Mouse (Mus musculus) embryonic facial prominence, embryonic 12.5 days (tissue): ENCODE data around the gene Tns3. TPM values are rescaled to one million over a fixed set of nuclear protein-coding genes. Genes with fewer than 3 reads are reported as not detected.

ENCODE experiments used
- ATAC-seq: fragments of 200-750 bp; cut with Nextera tagmentation; 2 replicates; pipeline ENCODE4 v1.8.0; 2017; ENCODE audit not compliant: insufficient number of reproducible peaks, insufficient read depth, low FRiP score, low TSS enrichment
- H3K27ac ChIP-seq: fragments of 300-500 bp; sonication (generic); 2 replicates; pipeline ENCODE4 v1.5.1; 2016; ENCODE audit warnings: mild to moderate bottlenecking
- H3K27me3 ChIP-seq: fragments of 300-500 bp; sonication (generic); 2 replicates; pipeline ENCODE4 v1.6.1; 2016; ENCODE audit warnings: mild to moderate bottlenecking, moderate library complexity
- H3K36me3 ChIP-seq: fragments of 300-500 bp; sonication (generic); 2 replicates; pipeline ENCODE4 v1.6.1; 2016; ENCODE audit warnings: mild to moderate bottlenecking
- H3K4me1 ChIP-seq: fragments of 300-500 bp; sonication (generic); 2 replicates; pipeline ENCODE4 v1.6.1; 2016
- H3K4me2 ChIP-seq: fragments of 300-500 bp; sonication (generic); replicated peaks from 2 replicates; pipeline ENCODE4 v1.6.1; 2016; ENCODE audit warnings: mild to moderate bottlenecking, moderate library complexity
- H3K4me3 ChIP-seq: fragments of 300-500 bp; sonication (generic); 2 replicates; pipeline ENCODE4 v1.5.1; 2016; ENCODE audit warnings: mild to moderate bottlenecking
- H3K9ac ChIP-seq: fragments of 300-500 bp; sonication (generic); 2 replicates; pipeline ENCODE4 v1.6.1; 2016; ENCODE audit warnings: mild to moderate bottlenecking, moderate library complexity
- H3K9me3 ChIP-seq: fragments of 300-500 bp; sonication (generic); 2 replicates; pipeline ENCODE4 v1.6.1; 2016; ENCODE audit warnings: mild to moderate bottlenecking, moderate library complexity
- WGBS: fragments of 180-500 bp; shearing (Covaris S2); methylation state at CpG from one replicate; pipeline ENCODE4 v1.1.7; 2016; 5-methylcytosine and 5-hydroxymethylcytosine counted together
- polyA plus RNA-seq: library from polyadenylated mRNA; unstranded; fragments of >200 nt; fragmentation: Nextera tagmentation; extraction: Ambion mirVana; gene quantifications from 2 replicates; pipeline ENCODE4 v1.2.1, GENCODE M21; 2016

Tns3 gene
- polyA plus RNA-seq, 1 experiment from 2014 or later: 33.0 TPM

GRCm38 (mm10) chr11:8460835-8461234 is 203.5 kb downstream of the Tns3 start:
- WGBS: 88% methylated on average over 4 of the region's 4 CpGs
- no peaks in the 10 kb centered on the region for H3K9me3 ChIP-seq
- no peak overlapping the region for H3K27ac ChIP-seq
- ATAC-seq: no peak
- peaks cover 32% of the 10 kb centered on the region for H3K4me1 ChIP-seq
- H3K4me3 ChIP-seq: no peak overlapping the region
- peaks cover 20% of the 10 kb centered on the region for H3K36me3 ChIP-seq
- H3K9ac ChIP-seq: no peak overlapping the region
- H3K4me2 ChIP-seq: no peak overlapping the region
- no peaks in the 10 kb centered on the region for H3K27me3 ChIP-seq

- Histone ChIP-seq H3K27ac (0 out of 2 replicates have a peak overlapping the region, but pooled peaks have one; percentile 31), H3K36me3 (peaks cover 18% of the 10 kb centered on the region)
- 22% methylated on average over 5 of the region's 5 CpGs for WGBS
These were observed 206.4 kb downstream of the Tns3 start for GRCm38 (mm10) chr11:8457951-8458350.

GRCm38 (mm10) chr11:8456586-8457285 is 207.6 kb downstream of the Tns3 start:
- no peaks in the 10 kb centered on the region for H3K9me3 ChIP-seq
- H3K27me3 ChIP-seq: no peaks in the 10 kb centered on the region
- no peak for ATAC-seq
- 52% methylated on average over 9 of the region's 9 CpGs for WGBS
- H3K9ac ChIP-seq: no peak overlapping the region
- H3K4me3 ChIP-seq: no peak overlapping the region
- H3K27ac ChIP-seq: 0 out of 2 replicates have a peak overlapping the region, but pooled peaks have one; percentile 55
- H3K4me1 ChIP-seq: peaks cover 34% of the 10 kb centered on the region
- H3K36me3 ChIP-seq: peaks cover 19% of the 10 kb centered on the region
- H3K4me2 ChIP-seq: no peak overlapping the region

More at GRCm38 (mm10) chr11:8457951-8458350, 206.4 kb downstream of the Tns3 start:
- no peak overlapping the region for H3K4me2 ChIP-seq
- no peaks in the 10 kb centered on the region for H3K27me3 ChIP-seq
- no peak overlapping the region for H3K4me3 ChIP-seq
- peaks cover 34% of the 10 kb centered on the region for H3K4me1 ChIP-seq
- no peak overlapping the region for H3K9ac ChIP-seq
- ATAC-seq: no peak
- H3K9me3 ChIP-seq: no peaks in the 10 kb centered on the region

- ATAC-seq: no peak
- Histone ChIP-seq H3K4me1 (peaks cover 34% of the 10 kb centered on the region), H3K9me3 (no peaks in the 10 kb centered on the region), H3K27me3 (no peaks in the 10 kb centered on the region), H3K27ac (no peak overlapping the region), H3K4me2 (no peak overlapping the region), H3K9ac (no peak overlapping the region), H3K4me3 (no peak overlapping the region), H3K36me3 (peaks cover 24% of the 10 kb centered on the region)
- 70% methylated on average over 6 of the region's 6 CpGs for WGBS
These were observed 208.7 kb downstream of the Tns3 start for GRCm38 (mm10) chr11:8455650-8456049.

GRCm38 (mm10) chr11:8453252-8453651 is 211.1 kb downstream of the Tns3 start:
- WGBS: 92% methylated on average over 6 of the region's 6 CpGs
- H3K4me2 ChIP-seq: no peak overlapping the region
- H3K4me3 ChIP-seq: no peak overlapping the region
- H3K9me3 ChIP-seq: no peaks in the 10 kb centered on the region
- no peak overlapping the region for H3K9ac ChIP-seq
- H3K36me3 ChIP-seq: peaks cover 44% of the 10 kb centered on the region
- no peak for ATAC-seq
- peaks cover 22% of the 10 kb centered on the region for H3K4me1 ChIP-seq
- no peaks in the 10 kb centered on the region for H3K27me3 ChIP-seq
- no peak overlapping the region for H3K27ac ChIP-seq

GRCm38 (mm10) chr11:8451597-8452201 is 212.6 kb downstream of the Tns3 start:
- Histone ChIP-seq H3K27me3 (no peaks in the 10 kb centered on the region), H3K4me2 (no peak overlapping the region), H3K9ac (no peak overlapping the region), H3K4me1 (peaks cover 11% of the 10 kb centered on the region), H3K4me3 (no peak overlapping the region), H3K9me3 (no peaks in the 10 kb centered on the region), H3K27ac (no peak overlapping the region), H3K36me3 (peaks cover 54% of the 10 kb centered on the region)
- no peak for ATAC-seq
- WGBS: 89% methylated on average over 6 of the region's 6 CpGs

- Histone ChIP-seq H3K9me3 (no peaks in the 10 kb centered on the region), H3K27ac (no peak overlapping the region), H3K4me1 (no peaks in the 10 kb centered on the region), H3K4me3 (no peak overlapping the region), H3K4me2 (no peak overlapping the region), H3K27me3 (no peaks in the 10 kb centered on the region), H3K36me3 (peaks cover 54% of the 10 kb centered on the region), H3K9ac (no peak overlapping the region)
- no peak for ATAC-seq
- 86% methylated on average over 4 of the region's 4 CpGs for WGBS
These were observed 213.8 kb downstream of the Tns3 start for GRCm38 (mm10) chr11:8450540-8450939.

- no peak overlapping the region for H3K9ac ChIP-seq
- WGBS: 48% methylated on average over 8 of the region's 8 CpGs
- ATAC-seq: no peak
- no peaks in the 10 kb centered on the region for H3K27me3 ChIP-seq
- H3K4me3 ChIP-seq: no peak overlapping the region
- peaks cover 73% of the 10 kb centered on the region for H3K36me3 ChIP-seq
- no peaks in the 10 kb centered on the region for H3K4me1 ChIP-seq
- H3K9me3 ChIP-seq: no peaks in the 10 kb centered on the region
- no peak overlapping the region for H3K4me2 ChIP-seq
- H3K27ac ChIP-seq: no peak overlapping the region
These were observed 218.4 kb downstream of the Tns3 start for GRCm38 (mm10) chr11:8445915-8446356.

- Histone ChIP-seq H3K4me3 (no peak overlapping the region), H3K36me3 (peaks cover 67% of the 10 kb centered on the region), H3K4me2 (no peak overlapping the region), H3K9ac (no peak overlapping the region), H3K27me3 (no peaks in the 10 kb centered on the region), H3K4me1 (no peaks in the 10 kb centered on the region; the same call in 1 of the 2 replicates), H3K9me3 (no peaks in the 10 kb centered on the region), H3K27ac (no peak overlapping the region)
- ATAC-seq: no peak
- 86% methylated on average over 13 of the region's 13 CpGs for WGBS
These were observed 219.4 kb downstream of the Tns3 start for GRCm38 (mm10) chr11:8444759-8445422.

- 81% methylated on average over 11 of the region's 11 CpGs for WGBS
- no peak overlapping the region for H3K4me3 ChIP-seq
- ATAC-seq: no peak
- no peak overlapping the region for H3K9ac ChIP-seq
- H3K4me1 ChIP-seq: peaks cover 5% of the 10 kb centered on the region; the same call in 1 of the 2 replicates
- no peaks in the 10 kb centered on the region for H3K9me3 ChIP-seq
- H3K4me2 ChIP-seq: no peak overlapping the region
- H3K27me3 ChIP-seq: no peaks in the 10 kb centered on the region
- no peak overlapping the region for H3K27ac ChIP-seq
- peaks cover 58% of the 10 kb centered on the region for H3K36me3 ChIP-seq
These were observed 220.6 kb downstream of the Tns3 start for GRCm38 (mm10) chr11:8443539-8444292.

- H3K9me3 ChIP-seq: no peaks in the 10 kb centered on the region
These were observed 223.6 kb downstream of the Tns3 start for GRCm38 (mm10) chr11:8440706-8441105.

More at GRCm38 (mm10) chr11:8440706-8441105, 223.6 kb downstream of the Tns3 start:
- 92% methylated on average over 2 of the region's 2 CpGs for WGBS
- peaks cover 16% of the 10 kb centered on the region for H3K4me1 ChIP-seq
- ATAC-seq: no peak
- H3K27ac ChIP-seq: no peak overlapping the region
- H3K36me3 ChIP-seq: peaks cover 69% of the 10 kb centered on the region
- H3K27me3 ChIP-seq: no peaks in the 10 kb centered on the region
- H3K4me3 ChIP-seq: no peak overlapping the region
- H3K9ac ChIP-seq: no peak overlapping the region
- no peak overlapping the region for H3K4me2 ChIP-seq
